Mouse (Mus musculus): ENCODE data around the gene Ap2m1. TPM values are rescaled to one million over a fixed set of nuclear protein-coding genes. Genes with fewer than 3 reads are reported as not detected.

Ap2m1 gene
- polyA plus RNA-seq, 1 experiment from 2014 or later: 941 TPM

GRCm38 (mm10) chr16:20551691-20552090 lies 16.4 kb downstream of the Ap2m1 start:
- H3K4me2 ChIP-seq (replicated peaks; ENCODE audit: low read depth, low read length): no peak overlapping the region
- H3K9ac ChIP-seq (ENCODE audit: low read depth, low read length): no peak overlapping the region
- H3K4me1 ChIP-seq (replicated peaks; ENCODE audit: control insufficient read depth, insufficient read depth, low read length): peaks cover 3% of the 10 kb centered on the region; the same call in 1 of the 2 replicates
- WGBS: 95% methylated on average over 5 of the region's 5 CpGs
- no peaks in the 10 kb centered on the region for H3K9me3 ChIP-seq (ENCODE audit: control insufficient read depth, low read length)
- H3K36me3 ChIP-seq (ENCODE audit: control insufficient read depth, insufficient read depth, low read length): peaks cover 11% of the 10 kb centered on the region; the same call in 1 of the 2 replicates
- no peak overlapping the region for H3K4me3 ChIP-seq (ENCODE audit: low read depth, low read length)
- no peak overlapping the region for H3K27ac ChIP-seq (ENCODE audit: low read depth, low read length)
- ATAC-seq (ENCODE audit: low FRiP score) (no peak), DNase-seq (ENCODE audit: low spot score) (no peak)
- H3K27me3 ChIP-seq (ENCODE audit: control insufficient read depth, insufficient read depth, low read length): no peaks in the 10 kb centered on the region

- 83% methylated on average over 1 of the region's 1 CpGs for WGBS
- DNase-seq (ENCODE audit: low spot score): no peak
- H3K36me3 ChIP-seq (ENCODE audit: control insufficient read depth, insufficient read depth, low read length): peaks cover 11% of the 10 kb centered on the region; the same call in 1 of the 2 replicates
- no peak for ATAC-seq (ENCODE audit: low FRiP score)
- H3K9me3 ChIP-seq (ENCODE audit: control insufficient read depth, low read length): no peaks in the 10 kb centered on the region
- no peaks in the 10 kb centered on the region for H3K27me3 ChIP-seq (ENCODE audit: control insufficient read depth, insufficient read depth, low read length)
- no peak overlapping the region for H3K4me2 ChIP-seq (replicated peaks; ENCODE audit: low read depth, low read length)
- H3K4me3 ChIP-seq (ENCODE audit: low read depth, low read length): no peak overlapping the region
- no peak overlapping the region for H3K27ac ChIP-seq (ENCODE audit: low read depth, low read length)
- peaks cover 3% of the 10 kb centered on the region; the same call in 1 of the 2 replicates for H3K4me1 ChIP-seq (replicated peaks; ENCODE audit: control insufficient read depth, insufficient read depth, low read length)
- H3K9ac ChIP-seq (ENCODE audit: low read depth, low read length): no peak overlapping the region
Observed at GRCm38 (mm10) chr16:20552594-20552993, 17.3 kb downstream of the Ap2m1 start.

GRCm38 (mm10) chr16:20555000-20555399 lies 19.7 kb downstream of the Ap2m1 start:
- no peak overlapping the region for H3K4me2 ChIP-seq (replicated peaks; ENCODE audit: low read depth, low read length)
- no peak overlapping the region for H3K27ac ChIP-seq (ENCODE audit: low read depth, low read length)
- DNase-seq (ENCODE audit: low spot score) (no peak), ATAC-seq (ENCODE audit: low FRiP score) (no peak)
- H3K36me3 ChIP-seq (ENCODE audit: control insufficient read depth, insufficient read depth, low read length): peaks cover 14% of the 10 kb centered on the region; the same call in 1 of the 2 replicates
- H3K4me3 ChIP-seq (ENCODE audit: low read depth, low read length): no peak overlapping the region
- H3K9me3 ChIP-seq (ENCODE audit: control insufficient read depth, low read length): no peaks in the 10 kb centered on the region
- no peaks in the 10 kb centered on the region for H3K4me1 ChIP-seq (replicated peaks; ENCODE audit: control insufficient read depth, insufficient read depth, low read length)
- 91% methylated on average over 6 of the region's 6 CpGs for WGBS
- H3K27me3 ChIP-seq (ENCODE audit: control insufficient read depth, insufficient read depth, low read length): no peaks in the 10 kb centered on the region
- no peak overlapping the region for H3K9ac ChIP-seq (ENCODE audit: low read depth, low read length)

GRCm38 (mm10) chr16:20557381-20557780 lies 22.1 kb downstream of the Ap2m1 start:
- Histone ChIP-seq H3K27me3 (ENCODE audit: control insufficient read depth, insufficient read depth, low read length) (no peaks in the 10 kb centered on the region), H3K4me1 (replicated peaks; ENCODE audit: control insufficient read depth, insufficient read depth, low read length) (no peaks in the 10 kb centered on the region), H3K36me3 (ENCODE audit: control insufficient read depth, insufficient read depth, low read length) (peaks cover 14% of the 10 kb centered on the region; the same call in 1 of the 2 replicates), H3K27ac (ENCODE audit: low read depth, low read length) (no peak overlapping the region), H3K4me2 (replicated peaks; ENCODE audit: low read depth, low read length) (no peak overlapping the region), H3K9ac (ENCODE audit: low read depth, low read length) (no peak overlapping the region), H3K9me3 (ENCODE audit: control insufficient read depth, low read length) (no peaks in the 10 kb centered on the region), H3K4me3 (ENCODE audit: low read depth, low read length) (no peak overlapping the region)
- 85% methylated on average over 7 of the region's 7 CpGs for WGBS
- ATAC-seq (ENCODE audit: low FRiP score): no peak
- no peak for DNase-seq (ENCODE audit: low spot score)

- no peaks in the 10 kb centered on the region for H3K27me3 ChIP-seq (ENCODE audit: control insufficient read depth, insufficient read depth, low read length)
- no peaks in the 10 kb centered on the region for H3K4me1 ChIP-seq (replicated peaks; ENCODE audit: control insufficient read depth, insufficient read depth, low read length)
- WGBS: 73% methylated on average over 1 of the region's 1 CpGs
- ATAC-seq (ENCODE audit: low FRiP score): no peak
- DNase-seq (ENCODE audit: low spot score): no peak
- no peaks in the 10 kb centered on the region for H3K9me3 ChIP-seq (ENCODE audit: control insufficient read depth, low read length)
- no peak overlapping the region for H3K4me3 ChIP-seq (ENCODE audit: low read depth, low read length)
- no peak overlapping the region for H3K9ac ChIP-seq (ENCODE audit: low read depth, low read length)
- no peak overlapping the region for H3K27ac ChIP-seq (ENCODE audit: low read depth, low read length)
- H3K4me2 ChIP-seq (replicated peaks; ENCODE audit: low read depth, low read length): no peak overlapping the region
- peaks cover 4% of the 10 kb centered on the region; the same call in 1 of the 2 replicates for H3K36me3 ChIP-seq (ENCODE audit: control insufficient read depth, insufficient read depth, low read length)
Observed at GRCm38 (mm10) chr16:20565075-20565474, 29.8 kb downstream of the Ap2m1 start.

- no peak within 1 kb of the TSS for H3K27ac ChIP-seq (ENCODE audit: low read depth, low read length)
- H3K4me3 ChIP-seq (ENCODE audit: low read depth, low read length): peak within 1 kb of the TSS; percentile 49
- H3K4me1 ChIP-seq (replicated peaks; ENCODE audit: control insufficient read depth, insufficient read depth, low read length): peaks cover 10% of the 10 kb centered on the region
- ATAC-seq (ENCODE audit: low FRiP score) (peak; percentile 40), DNase-seq (ENCODE audit: low spot score) (peak; percentile 58)
- WGBS: under 1% methylated on average over 22 of the region's 24 CpGs
- peaks cover 50% of the 10 kb centered on the region for H3K27me3 ChIP-seq (ENCODE audit: control insufficient read depth, insufficient read depth, low read length)
- H3K9me3 ChIP-seq (ENCODE audit: control insufficient read depth, low read length): no peaks in the 10 kb centered on the region
- H3K4me2 ChIP-seq (replicated peaks; ENCODE audit: low read depth, low read length): peak within 1 kb of the TSS; percentile 74
- H3K36me3 ChIP-seq (ENCODE audit: control insufficient read depth, insufficient read depth, low read length): no peaks in the 10 kb centered on the region
- H3K9ac ChIP-seq (ENCODE audit: low read depth, low read length): peak within 1 kb of the TSS; percentile 40
Observed at GRCm38 (mm10) chr16:20589366-20589938, 54.2 kb downstream of the Ap2m1 start, which contains the start of gene Vwa5b2. TSS of gene Vwa5b2 (plus strand) at chr16:20589471.

- peak overlapping the region; percentile 40; the same call in 1 of the 2 replicates for H3K9ac ChIP-seq (ENCODE audit: low read depth, low read length)
- WGBS: under 1% methylated on average over 35 of the region's 39 CpGs
- no peaks in the 10 kb centered on the region for H3K36me3 ChIP-seq (ENCODE audit: control insufficient read depth, insufficient read depth, low read length)
- H3K9me3 ChIP-seq (ENCODE audit: control insufficient read depth, low read length): no peaks in the 10 kb centered on the region
- peak; percentile 82; the same call in 1 of the 2 replicates for ATAC-seq (ENCODE audit: low FRiP score)
- H3K4me2 ChIP-seq (replicated peaks; ENCODE audit: low read depth, low read length): peak overlapping the region; percentile 74
- peaks cover 10% of the 10 kb centered on the region for H3K4me1 ChIP-seq (replicated peaks; ENCODE audit: control insufficient read depth, insufficient read depth, low read length)
- peak overlapping the region; percentile 49 for H3K4me3 ChIP-seq (ENCODE audit: low read depth, low read length)
- peak; percentile 72 for DNase-seq (ENCODE audit: low spot score)
- H3K27ac ChIP-seq (ENCODE audit: low read depth, low read length): no peak overlapping the region
- peaks cover 50% of the 10 kb centered on the region for H3K27me3 ChIP-seq (ENCODE audit: control insufficient read depth, insufficient read depth, low read length)
Observed at GRCm38 (mm10) chr16:20589939-20590679, 54.8 kb downstream of the Ap2m1 start.

GRCm38 (mm10) chr16:20590680-20591038 lies 55.4 kb downstream of the Ap2m1 start:
- H3K27me3 ChIP-seq (ENCODE audit: control insufficient read depth, insufficient read depth, low read length): peaks cover 52% of the 10 kb centered on the region
- peak overlapping the region; percentile 40; the same call in 1 of the 2 replicates for H3K9ac ChIP-seq (ENCODE audit: low read depth, low read length)
- H3K36me3 ChIP-seq (ENCODE audit: control insufficient read depth, insufficient read depth, low read length): no peaks in the 10 kb centered on the region
- H3K4me1 ChIP-seq (replicated peaks; ENCODE audit: control insufficient read depth, insufficient read depth, low read length): peaks cover 10% of the 10 kb centered on the region
- no peaks in the 10 kb centered on the region for H3K9me3 ChIP-seq (ENCODE audit: control insufficient read depth, low read length)
- peak overlapping the region; percentile 49 for H3K4me3 ChIP-seq (ENCODE audit: low read depth, low read length)
- 3% methylated on average over 17 of the region's 17 CpGs for WGBS
- no peak overlapping the region for H3K27ac ChIP-seq (ENCODE audit: low read depth, low read length)
- DNase-seq (ENCODE audit: low spot score) (no peak), ATAC-seq (ENCODE audit: low FRiP score) (peak; percentile 31; the same call in 1 of the 2 replicates)
- peak overlapping the region; percentile 74 for H3K4me2 ChIP-seq (replicated peaks; ENCODE audit: low read depth, low read length)

Data from hindbrain, embryonic 11.5 days (tissue).